ENCODE assay signal across 13 mouse cellular contexts in the genomic region with DNA sequence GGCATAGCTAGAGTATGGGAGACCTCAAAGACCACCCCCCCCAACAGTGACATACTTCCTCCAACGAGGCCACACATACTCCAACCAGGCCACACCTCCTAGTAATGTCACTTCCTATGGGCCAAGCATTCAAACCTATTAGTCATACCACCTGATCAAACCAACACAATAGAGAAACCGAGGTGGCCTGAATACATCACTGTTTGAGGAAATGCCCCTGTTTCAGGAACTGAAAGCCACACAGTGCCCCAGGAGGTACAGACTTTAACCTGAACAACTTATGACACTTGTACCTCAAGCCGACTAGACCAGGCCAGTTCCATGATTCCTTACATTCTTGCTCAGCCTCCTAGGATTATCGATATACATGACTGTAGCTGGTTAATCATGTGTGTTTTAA. TPM values are rescaled to one million over a fixed set of nuclear protein-coding genes. Genes with fewer than 3 reads are reported as not detected.
"Had no signal": no experiment of that assay in that cellular context is flagged by ENCODE, and none has a peak within 500 bp of the region (broad histone marks: within the 10 kb centered on the region; RNA-seq: fewer than 3 reads in every experiment).

No protein-coding gene starts in this region.

RNA-seq across cellular contexts. Expression of a gene that starts 31.7 kb away (rescaled TPM):
- polyA plus RNA-seq: neural tube, embryonic 11.5 days; neural tube, embryonic 12.5 days; neural tube, embryonic 13.5 days; neural tube, embryonic 14.5 days; neural tube, embryonic 15.5 days; small intestine, adult 2 months; spleen, adult 2 months; stomach, embryonic 14.5 days; stomach, embryonic 15.5 days; stomach, embryonic 16.5 days; testis, adult 2 months; thymus, adult 2 months; thymus, postnatal 0 days had no signal
